Mouse (Mus musculus): ENCODE measurements around the gene D930020B18Rik.

DNA sequence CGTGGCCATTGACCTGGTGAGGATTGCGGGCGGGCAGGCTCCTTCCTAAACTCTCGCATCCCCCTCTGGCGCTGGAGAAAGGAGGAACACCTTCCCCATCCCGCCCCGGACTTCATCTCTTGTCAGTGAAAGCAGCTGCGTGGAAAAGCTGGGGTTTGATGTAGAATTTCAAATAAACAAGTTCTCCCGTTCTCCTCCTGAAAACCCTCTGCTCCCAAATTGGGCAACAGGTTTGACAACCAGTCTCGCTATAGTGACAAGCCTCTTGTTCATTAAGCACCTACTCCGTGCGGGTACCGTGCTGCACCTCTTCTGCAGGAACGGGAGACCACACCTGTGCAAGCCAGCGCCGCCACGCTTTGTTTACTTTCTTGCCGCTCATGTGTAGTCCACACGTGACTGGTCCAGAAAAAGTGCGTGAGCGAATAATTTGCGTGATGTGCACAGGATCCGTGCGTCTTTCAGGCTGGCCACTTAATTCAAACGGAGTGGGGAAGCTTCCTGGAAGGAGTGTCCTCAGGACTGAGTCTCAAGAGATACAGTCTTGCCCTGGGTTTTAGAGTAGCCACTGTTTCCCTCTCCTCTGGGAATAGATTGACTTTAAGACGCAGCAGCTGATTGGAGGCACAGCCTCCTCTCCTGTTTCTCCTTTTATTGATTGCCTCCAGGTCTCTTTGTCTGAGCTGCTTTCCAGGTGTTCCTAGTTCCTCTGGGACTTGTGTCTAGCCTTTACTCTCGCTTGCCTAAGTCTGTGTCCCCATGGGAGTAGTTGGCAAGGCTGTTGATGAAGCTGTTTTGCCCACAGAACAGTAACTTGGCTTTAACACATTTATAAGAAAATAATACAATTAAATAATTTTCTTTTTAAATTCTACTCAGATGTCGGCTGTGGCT, 913 bp downstream of the D930020B18Rik start:
- TF ChIP-seq CTCF (IDR thresholded peaks at IDR 0.05; ENCODE audit: borderline replicate concordance, control insufficient read depth, extremely low read depth, insufficient read depth, low read length, poor library complexity) (no peak), POLR2A (IDR thresholded peaks at IDR 0.05; ENCODE audit: control insufficient read depth, extremely low read depth, insufficient read depth, low read length, poor library complexity) (no peak)

All from thymus, adult 2 months (tissue).